Mouse (Mus musculus) olfactory bulb, adult 2 months (tissue): Measurements from ENCODE around the gene Agmo.

Experiments
- CTCF ChIP-seq: fragments of 200-500 bp; IDR thresholded peaks from 2 replicates; pipeline ENCODE4 v1.5.1; 2012; ENCODE audit warnings: low read depth, mild to moderate bottlenecking, low read length, moderate library complexity; ENCODE audit not compliant: insufficient read depth
- POLR2A ChIP-seq: fragments of 200-500 bp; IDR thresholded peaks from 2 replicates; pipeline ENCODE4 v1.6.1; 2012; ENCODE audit warnings: mild to moderate bottlenecking, low read depth, low read length, moderate library complexity; ENCODE audit not compliant: insufficient read depth

- no peak for TF ChIP-seq POLR2A
- no peak for TF ChIP-seq CTCF
Observed at GRCm38 (mm10) chr12:37272660-37273059, 31.2 kb downstream of the Agmo start.
